In the genomic region with DNA sequence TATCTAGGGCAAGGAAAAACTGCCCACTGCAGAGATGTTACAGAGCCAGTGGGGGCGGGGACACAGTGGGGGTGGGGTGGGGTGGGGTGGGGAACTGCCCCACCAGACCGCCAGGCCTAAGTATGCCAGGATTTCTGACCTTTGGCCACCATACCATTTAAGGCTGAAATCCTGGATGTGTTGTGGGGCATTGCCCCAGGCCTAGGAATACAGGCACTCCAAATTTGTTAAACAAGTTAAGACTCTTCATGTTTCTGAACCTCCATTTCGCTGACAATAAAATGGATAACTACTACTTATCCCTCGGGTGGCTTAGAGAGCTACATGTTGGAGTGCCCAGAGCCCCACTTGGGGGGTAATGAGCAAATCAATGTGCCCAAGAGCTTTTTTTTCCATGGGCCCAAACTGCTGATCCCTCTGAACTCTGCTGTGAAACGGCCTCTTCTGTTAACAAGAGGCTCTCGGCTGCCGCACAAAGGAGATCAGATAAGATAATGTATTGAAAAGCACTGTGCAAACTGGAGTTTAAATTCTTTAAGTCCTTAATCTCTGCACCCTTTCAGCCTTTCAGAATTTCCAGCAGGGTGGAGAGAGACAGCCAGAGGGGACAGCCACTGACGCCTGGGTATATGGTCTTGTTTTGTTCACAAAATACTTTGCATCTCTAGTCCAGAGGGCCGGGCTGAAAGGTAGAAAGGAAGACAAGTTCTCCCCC, we compare ENCODE assay signal across 12 mouse cellular contexts. TPM values are rescaled to one million over a fixed set of nuclear protein-coding genes. Genes with fewer than 3 reads are reported as not detected.
DNase-seq lines count a peak whose midpoint lies in the region; ATAC-seq lines count a peak whose summit lies in the region.
"Had no signal": no experiment of that assay in that cellular context is flagged by ENCODE, and none has a peak within 500 bp of the region (broad histone marks: within the 10 kb centered on the region; RNA-seq: fewer than 3 reads in every experiment).

No protein-coding gene starts in this region.

- H3K36me3 ChIP-seq in embryonic facial prominence, embryonic 15.5 days, result no peaks in the 10 kb centered on the region
- H3K36me3 ChIP-seq in limb, embryonic 13.5 days, result no peaks in the 10 kb centered on the region
- no peaks in the 10 kb centered on the region for H3K36me3 ChIP-seq in intestine, embryonic 15.5 days

- no peak overlapping the region; the same call in 1 of the 2 replicates for H3K27ac ChIP-seq in embryonic facial prominence, embryonic 15.5 days (replicated peaks)
- H3K27ac ChIP-seq in limb, embryonic 13.5 days, result peak overlapping the region; percentile 35; the same call in 1 of the 2 replicates
- H3K27ac ChIP-seq in intestine, embryonic 15.5 days, result no peak overlapping the region

- H3K4me1 ChIP-seq in embryonic facial prominence, embryonic 15.5 days, result peaks cover 28% of the 10 kb centered on the region
- H3K4me1 ChIP-seq in limb, embryonic 13.5 days, result peaks cover 44% of the 10 kb centered on the region
- peaks cover 11% of the 10 kb centered on the region for H3K4me1 ChIP-seq in intestine, embryonic 15.5 days (replicated peaks)

- no peak for ATAC-seq in embryonic facial prominence, embryonic 15.5 days (ENCODE audit: insufficient number of reproducible peaks, low FRiP score, low TSS enrichment, low read depth)
- ATAC-seq in limb, embryonic 13.5 days (ENCODE audit: low FRiP score, low read depth), result no peak
- no peak for ATAC-seq in intestine, embryonic 15.5 days

- peak overlapping the region; percentile 89 for H3K4me2 ChIP-seq in embryonic facial prominence, embryonic 15.5 days (replicated peaks)
- peak overlapping the region; percentile 87 for H3K4me2 ChIP-seq in limb, embryonic 13.5 days (replicated peaks)
- H3K4me2 ChIP-seq in intestine, embryonic 15.5 days (replicated peaks), result no peak overlapping the region

- peak overlapping the region; percentile 64 for H3K4me3 ChIP-seq in embryonic facial prominence, embryonic 15.5 days (replicated peaks)
- H3K4me3 ChIP-seq in limb, embryonic 13.5 days, result peak overlapping the region; percentile 69
- no peak overlapping the region for H3K4me3 ChIP-seq in intestine, embryonic 15.5 days (replicated peaks)

- no peaks in the 10 kb centered on the region for H3K9me3 ChIP-seq in embryonic facial prominence, embryonic 15.5 days (replicated peaks)
- no peaks in the 10 kb centered on the region for H3K9me3 ChIP-seq in limb, embryonic 13.5 days
- no peaks in the 10 kb centered on the region for H3K9me3 ChIP-seq in intestine, embryonic 15.5 days

- WGBS in embryonic facial prominence, embryonic 15.5 days, result 25% methylated on average over 9 of the region's 9 CpGs
- WGBS in limb, embryonic 13.5 days, result 14% methylated on average over 9 of the region's 9 CpGs
- 17% methylated on average over 9 of the region's 9 CpGs for WGBS in intestine, embryonic 15.5 days

- peaks cover 75% of the 10 kb centered on the region for H3K27me3 ChIP-seq in embryonic facial prominence, embryonic 15.5 days
- peaks cover 88% of the 10 kb centered on the region for H3K27me3 ChIP-seq in limb, embryonic 13.5 days
- peaks cover 75% of the 10 kb centered on the region for H3K27me3 ChIP-seq in intestine, embryonic 15.5 days (replicated peaks)

- peak; percentile 75 for DNase-seq in heart, adult 11 months
- no peak for DNase-seq in heart, adult 9 months (ENCODE audit: low spot score in 2 of 2)
- peak; percentile 19 for DNase-seq in R1 (ENCODE audit: low read depth, low spot score)
- DNase-seq in thymus, postnatal 36 days, result no peak
- no peak for DNase-seq in kidney, postnatal 10 days
- DNase-seq: cerebellum, postnatal 36 days; kidney, adult 2 months; lung, postnatal 36 days had no signal

- no peak overlapping the region for H3K9ac ChIP-seq in embryonic facial prominence, embryonic 15.5 days
- H3K9ac ChIP-seq in limb, embryonic 13.5 days, result peak overlapping the region; percentile 88
- no peak overlapping the region for H3K9ac ChIP-seq in intestine, embryonic 15.5 days

RNA-seq across cellular contexts. Expression of gene Msx2, which starts 2.3 kb away (rescaled TPM):
- polyA plus RNA-seq in embryonic facial prominence, embryonic 15.5 days (2015; fragmentation: Nextera tagmentation; extraction: Ambion mirVana), result 19.3 and 22.9 TPM in 2 replicates
- 35.7 and 46.1 TPM in 2 replicates for polyA plus RNA-seq in limb, embryonic 13.5 days (2015; fragmentation: Nextera tagmentation; extraction: Ambion mirVana)
- polyA plus RNA-seq in intestine, embryonic 15.5 days (2015; fragmentation: Nextera tagmentation; extraction: Ambion mirVana), result 0.21 and 0.33 TPM in 2 replicates
- polyA plus RNA-seq: liver, adult 2 months had no signal

Comparison
In these comparisons a context has a peak if more than half of its experiments do, and no peak if none do; other contexts are left out.
1. DNase-seq: peak in heart, adult 11 months (single experiment) and R1 (single experiment); none in heart, adult 9 months (0 of 2), thymus, postnatal 36 days (0 of 2) and kidney, postnatal 10 days (single experiment).
2. RNA of gene Msx2, which starts 2.3 kb away (polyA plus RNA-seq): 35.7 to 46.1 TPM in limb, embryonic 13.5 days and 19.3 to 22.9 TPM in embryonic facial prominence, embryonic 15.5 days; 0.21 to 0.33 TPM in intestine, embryonic 15.5 days; every median in the first group is over 10 times any median in the second.